In the genomic region with DNA sequence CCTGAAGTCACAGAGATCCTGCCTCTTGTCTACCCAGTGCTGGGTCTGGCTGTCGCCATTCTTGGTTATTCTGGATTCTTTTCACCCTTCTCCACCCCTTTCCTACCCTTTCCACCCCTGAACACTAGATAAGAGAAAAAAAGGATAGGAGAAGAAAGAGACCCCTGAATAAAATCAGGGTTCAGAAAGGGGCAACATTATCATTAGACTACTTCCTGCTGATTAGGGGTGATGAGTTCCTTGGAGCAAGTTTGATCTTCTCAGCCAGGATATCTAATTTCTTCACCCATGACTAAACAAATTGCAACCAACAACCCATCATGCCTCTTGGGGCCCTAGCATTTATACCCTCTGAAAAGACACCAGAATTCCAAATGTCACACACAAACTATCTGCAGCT, we compare ENCODE assay signal across 28 mouse cellular contexts. TPM values are rescaled to one million over a fixed set of nuclear protein-coding genes. Genes with fewer than 3 reads are reported as not detected.
"Had no signal": no experiment of that assay in that cellular context is flagged by ENCODE, and none has a peak within 500 bp of the region (broad histone marks: within the 10 kb centered on the region; RNA-seq: fewer than 3 reads in every experiment).

No protein-coding gene starts in this region.

- H3K9me3 ChIP-seq: embryonic facial prominence, embryonic 10.5 days; embryonic facial prominence, embryonic 12.5 days; embryonic facial prominence, embryonic 13.5 days; embryonic facial prominence, embryonic 15.5 days; forebrain, embryonic 10.5 days; forebrain, embryonic 12.5 days; forebrain, embryonic 13.5 days had no signal

- H3K4me2 ChIP-seq: embryonic facial prominence, embryonic 12.5 days; embryonic facial prominence, embryonic 13.5 days; embryonic facial prominence, embryonic 15.5 days; forebrain, embryonic 13.5 days had no signal

- H3K27ac ChIP-seq: embryonic facial prominence, embryonic 10.5 days; embryonic facial prominence, embryonic 12.5 days; embryonic facial prominence, embryonic 13.5 days; embryonic facial prominence, embryonic 15.5 days; forebrain, embryonic 10.5 days; forebrain, embryonic 12.5 days; forebrain, embryonic 13.5 days; gastrocnemius, adult 2 months; heart, adult 2 months had no signal

- H3K27me3 ChIP-seq: embryonic facial prominence, embryonic 12.5 days; embryonic facial prominence, embryonic 13.5 days; embryonic facial prominence, embryonic 15.5 days; forebrain, embryonic 12.5 days; forebrain, embryonic 13.5 days had no signal

- DNase-seq: cerebellum, adult 8-10 months; cerebellum, adult 9-10 months; cerebellum, adult 9-11 months; cerebellum, postnatal 10 days; cerebellum, postnatal 14 days; cerebellum, postnatal 25 days; cerebellum, postnatal 36 days; embryo, embryonic 11 days; forebrain, postnatal 0 days; gastrocnemius, adult 2 months; gastrocnemius, postnatal 10 days; gastrocnemius, postnatal 14 days; gastrocnemius, postnatal 25 days; gastrocnemius, postnatal 36 days; heart, adult 11 months; heart, adult 18-20 months; heart, adult 2 months had no signal

- H3K9ac ChIP-seq: embryonic facial prominence, embryonic 12.5 days; embryonic facial prominence, embryonic 13.5 days; embryonic facial prominence, embryonic 15.5 days; forebrain, embryonic 12.5 days; forebrain, embryonic 13.5 days; forebrain, postnatal 0 days had no signal

- H3K4me3 ChIP-seq: embryonic facial prominence, embryonic 10.5 days; embryonic facial prominence, embryonic 12.5 days; embryonic facial prominence, embryonic 13.5 days; embryonic facial prominence, embryonic 15.5 days; forebrain, embryonic 10.5 days; forebrain, embryonic 13.5 days; gastrocnemius, adult 2 months; heart, adult 2 months had no signal

- ATAC-seq: forebrain, embryonic 13.5 days; forebrain, embryonic 14.5 days; forebrain, embryonic 16.5 days; forebrain, postnatal 0 days had no signal

RNA-seq across cellular contexts. Expression of gene Ttll13, which starts 21.6 kb away (rescaled TPM):
- total RNA-seq: common myeloid progenitor, adult 5-6 weeks; gastrocnemius, postnatal 25 days; granulocyte monocyte progenitor cell, adult 5-6 weeks had no signal
